Comparison of ENCODE assay signal across 25 mouse cellular contexts in genomic region chr11:80723406-80724047, GRCm38 (mm10). TPM values are rescaled to one million over a fixed set of nuclear protein-coding genes. Genes with fewer than 3 reads are reported as not detected.
DNase-seq lines count a peak whose midpoint lies in the region; ATAC-seq and TF ChIP-seq lines count a peak whose summit lies in the region.
"Had no signal": no experiment of that assay in that cellular context is flagged by ENCODE, and none has a peak within 500 bp of the region (broad histone marks: within the 10 kb centered on the region; RNA-seq: fewer than 3 reads in every experiment).

No protein-coding gene starts in this region.

- H3K27me3 ChIP-seq in heart, adult 2 months (ENCODE audit: control insufficient read depth, insufficient read depth, low read length), result no peaks in the 10 kb centered on the region
- no peaks in the 10 kb centered on the region for H3K27me3 ChIP-seq in intestine, embryonic 15.5 days (replicated peaks)
- H3K27me3 ChIP-seq: embryonic facial prominence, embryonic 13.5 days; forebrain, embryonic 12.5 days; forebrain, embryonic 15.5 days; hindbrain, embryonic 13.5 days had no signal

- no peak for DNase-seq in heart, adult 2 months
- no peak for DNase-seq in heart, adult 18-20 months
- peak; percentile 6 for DNase-seq in yolk sac, embryonic 10.5 days (ENCODE audit: low spot score)
- no peak for DNase-seq in kidney, adult 8-10 months
- DNase-seq: adrenal gland, adult 2 months; adrenal gland, postnatal 14 days; cerebellum, adult 11-12 months; cerebellum, adult 8-10 months; cerebellum, postnatal 10 days; cerebellum, postnatal 36 days; embryo, embryonic 11 days; gastrocnemius, postnatal 14 days; heart, postnatal 36 days had no signal

- peaks cover 8% of the 10 kb centered on the region for H3K36me3 ChIP-seq in heart, adult 2 months (ENCODE audit: control insufficient read depth, insufficient read depth, low read length)
- no peaks in the 10 kb centered on the region for H3K36me3 ChIP-seq in intestine, embryonic 15.5 days
- H3K36me3 ChIP-seq: embryonic facial prominence, embryonic 10.5 days; embryonic facial prominence, embryonic 13.5 days; forebrain, embryonic 12.5 days; forebrain, embryonic 15.5 days; hindbrain, embryonic 10.5 days; hindbrain, embryonic 13.5 days had no signal

- no peak overlapping the region; the same call in 1 of the 2 replicates for H3K4me3 ChIP-seq in heart, adult 2 months
- H3K4me3 ChIP-seq in brown adipose tissue, adult 24 weeks (ENCODE audit: insufficient read depth, low read depth, low read length), result no peak overlapping the region
- no peak overlapping the region for H3K4me3 ChIP-seq in intestine, embryonic 15.5 days (replicated peaks)
- H3K4me3 ChIP-seq: embryonic facial prominence, embryonic 10.5 days; embryonic facial prominence, embryonic 13.5 days; erythroblast, embryonic 14.5 days; forebrain, embryonic 12.5 days; forebrain, embryonic 15.5 days; hindbrain, embryonic 10.5 days; hindbrain, embryonic 13.5 days had no signal

- TF ChIP-seq POLR2A in heart, adult 2 months (IDR thresholded peaks at IDR 0.05; ENCODE audit: insufficient read depth, low read depth, low read length), result no peak

- H3K9me3 ChIP-seq in intestine, embryonic 15.5 days, result no peaks in the 10 kb centered on the region
- H3K9me3 ChIP-seq: embryonic facial prominence, embryonic 10.5 days; embryonic facial prominence, embryonic 13.5 days; forebrain, embryonic 12.5 days; forebrain, embryonic 15.5 days; hindbrain, embryonic 10.5 days; hindbrain, embryonic 13.5 days had no signal

- no peak overlapping the region for H3K9ac ChIP-seq in heart, adult 2 months (ENCODE audit: low read depth, low read length)
- no peak overlapping the region for H3K9ac ChIP-seq in intestine, embryonic 15.5 days
- H3K9ac ChIP-seq: embryonic facial prominence, embryonic 13.5 days; forebrain, embryonic 12.5 days; forebrain, embryonic 15.5 days; hindbrain, embryonic 13.5 days had no signal

- peak overlapping the region; percentile 42 for H3K27ac ChIP-seq in heart, adult 2 months
- peak overlapping the region; percentile 3; the same call in 1 of the 2 replicates for H3K27ac ChIP-seq in brown adipose tissue, adult 24 weeks (replicated peaks; ENCODE audit: low read depth, low read length)
- 0 out of 2 replicates have a peak overlapping the region, but pooled peaks have one; percentile 23 for H3K27ac ChIP-seq in intestine, embryonic 15.5 days
- H3K27ac ChIP-seq: embryonic facial prominence, embryonic 10.5 days; embryonic facial prominence, embryonic 13.5 days; forebrain, embryonic 12.5 days; forebrain, embryonic 15.5 days; hindbrain, embryonic 10.5 days; hindbrain, embryonic 13.5 days had no signal

- TF ChIP-seq CTCF in heart, adult 2 months (IDR thresholded peaks at IDR 0.05), result no peak

- H3K4me2 ChIP-seq in intestine, embryonic 15.5 days (replicated peaks), result no peak overlapping the region
- H3K4me2 ChIP-seq: embryonic facial prominence, embryonic 13.5 days; forebrain, embryonic 12.5 days; forebrain, embryonic 15.5 days; heart, embryonic 11.5 days; hindbrain, embryonic 13.5 days had no signal

- WGBS in heart, adult 2 months, result 73% methylated on average over 9 of the region's 9 CpGs
- 67% methylated on average over 9 of the region's 9 CpGs for WGBS in intestine, embryonic 15.5 days

- intact Hi-C loops in heart, adult 2 months (cut with DNase I), result no loop called here

- TF ChIP-seq EP300 in heart, adult 2 months (IDR thresholded peaks at IDR 0.05; ENCODE audit: insufficient read depth, low read depth, low read length), result no peak

- H3K79me2 ChIP-seq in heart, adult 2 months (replicated peaks; ENCODE audit: control insufficient read depth, insufficient read depth, low read length), result no peaks in the 10 kb centered on the region

- ATAC-seq in intestine, embryonic 15.5 days, result peak; percentile 53
- ATAC-seq: CD4-positive, CD25-positive, alpha-beta regulatory T cell, adult 4 months; forebrain, embryonic 15.5 days; hindbrain, embryonic 16.5 days had no signal

- H3K4me1 ChIP-seq in heart, adult 2 months (ENCODE audit: control insufficient read depth, insufficient read depth, low read length), result peaks cover 5% of the 10 kb centered on the region
- peaks cover 22% of the 10 kb centered on the region for H3K4me1 ChIP-seq in brown adipose tissue, adult 24 weeks (ENCODE audit: control insufficient read depth, insufficient read depth, insufficient read length, low read length)
- peaks cover 9% of the 10 kb centered on the region; the same call in 1 of the 2 replicates for H3K4me1 ChIP-seq in intestine, embryonic 15.5 days (replicated peaks)
- H3K4me1 ChIP-seq: forebrain, embryonic 15.5 days had no signal

RNA-seq across cellular contexts. Expression of gene Myo1d, which starts 56.3 kb away (rescaled TPM):
- 1 to 10 TPM; 8.2 to 10.0 TPM for total RNA-seq in heart, adult 2 months (2021)
- 9.3 and 10.1 TPM in 2 replicates for polyA plus RNA-seq in heart, adult 2 months (2012; rRNA removed)
- total RNA-seq in heart, adult 18-20 months (2021), result 10 to 100 TPM; 10.1 to 10.3 TPM
- 2.5 and 3.0 TPM in 2 replicates for polyA plus RNA-seq in brown adipose tissue, adult 24 weeks (2012; ENCODE audit: insufficient read depth, insufficient read length, missing spikeins)
- 68.2 and 72.3 TPM in 2 replicates for polyA plus RNA-seq in intestine, embryonic 15.5 days (2015; fragmentation: Nextera tagmentation; extraction: Ambion mirVana)
